Mouse (Mus musculus): ENCODE data around the gene Slc22a12.

- TF ChIP-seq POLR2A (IDR thresholded peaks at IDR 0.05; ENCODE audit: borderline replicate concordance, extremely low read depth, low read depth, low read length) (no peak), CTCF (IDR thresholded peaks at IDR 0.05; ENCODE audit: insufficient read depth, low read length) (no peak)
These were observed 26.7 kb upstream of the Slc22a12 start for GRCm38 (mm10) chr19:6569561-6569960.

All from lung, adult 2 months (tissue).